Mouse (Mus musculus): Measurements from ENCODE around the gene Gm973. TPM values are rescaled to one million over a fixed set of nuclear protein-coding genes. Genes with fewer than 3 reads are reported as not detected.
A peak's percentile ranks its signal among the peaks of the same experiment; 100 is the strongest.

The Gm973 gene
- total and polyA plus RNA-seq, 3 experiments, result 0.05 to 3.7 TPM; not detected in 1

GRCm38 (mm10) chr1:59543911-59544310 is 27.8 kb downstream of the Gm973 start:
- H3K27me3 ChIP-seq (ENCODE audit: insufficient read depth, low read length), result peaks cover 44% of the 10 kb centered on the region
- H3K36me3 ChIP-seq (replicated peaks), result no peaks in the 10 kb centered on the region
- DNase-seq (ENCODE audit: low spot score) (no peak), ATAC-seq (ENCODE audit: extremely low read depth, insufficient number of reproducible peaks, low FRiP score, poor library complexity, severe bottlenecking) (peak; percentile 38; the same call in 1 of the 2 replicates)
- H3K4me1 ChIP-seq (ENCODE audit: insufficient read depth, low read depth, low read length), result peaks cover 4% of the 10 kb centered on the region; the same call in 1 of the 2 replicates
- H3K4me3 ChIP-seq (ENCODE audit: low read depth, low read length), result no peak overlapping the region
- TF ChIP-seq TAL1 (conservative IDR thresholded peaks at IDR 0.05; ENCODE audit: low read depth, low read length) (no peak), GATA1 (IDR thresholded peaks at IDR 0.05; ENCODE audit: borderline replicate concordance, low read length) (no peak), GATA2 (IDR thresholded peaks at IDR 0.05; ENCODE audit: borderline replicate concordance, low read depth, low read length) (no peak), POLR2AphosphoS5 (IDR thresholded peaks at IDR 0.05; ENCODE audit: insufficient replicate concordance, low read depth, low read length) (no peak), CTCF (IDR thresholded peaks at IDR 0.05; ENCODE audit: low read depth, low read length) (no peak)
- no peaks in the 10 kb centered on the region for H3K9me3 ChIP-seq (replicated peaks)

- Histone ChIP-seq H3K4me1 (ENCODE audit: insufficient read depth, low read depth, low read length) (peaks cover 4% of the 10 kb centered on the region; the same call in 1 of the 2 replicates), H3K4me3 (ENCODE audit: low read depth, low read length) (no peak overlapping the region), H3K36me3 (replicated peaks) (no peaks in the 10 kb centered on the region), H3K27me3 (ENCODE audit: insufficient read depth, low read length) (peaks cover 55% of the 10 kb centered on the region), H3K9me3 (replicated peaks) (no peaks in the 10 kb centered on the region)
- DNase-seq (ENCODE audit: low spot score), result no peak
- no peak for ATAC-seq (ENCODE audit: extremely low read depth, insufficient number of reproducible peaks, low FRiP score, poor library complexity, severe bottlenecking)
- no peak for TF ChIP-seq GATA1 (IDR thresholded peaks at IDR 0.05; ENCODE audit: borderline replicate concordance, low read length)
- no peak for TF ChIP-seq TAL1 (conservative IDR thresholded peaks at IDR 0.05; ENCODE audit: low read depth, low read length)
- no peak for TF ChIP-seq CTCF (IDR thresholded peaks at IDR 0.05; ENCODE audit: low read depth, low read length)
- TF ChIP-seq GATA2 (IDR thresholded peaks at IDR 0.05; ENCODE audit: borderline replicate concordance, low read depth, low read length), result no peak
- no peak for TF ChIP-seq POLR2AphosphoS5 (IDR thresholded peaks at IDR 0.05; ENCODE audit: insufficient replicate concordance, low read depth, low read length)
These were observed 32.4 kb downstream of the Gm973 start for GRCm38 (mm10) chr1:59548486-59548885.

DNA sequence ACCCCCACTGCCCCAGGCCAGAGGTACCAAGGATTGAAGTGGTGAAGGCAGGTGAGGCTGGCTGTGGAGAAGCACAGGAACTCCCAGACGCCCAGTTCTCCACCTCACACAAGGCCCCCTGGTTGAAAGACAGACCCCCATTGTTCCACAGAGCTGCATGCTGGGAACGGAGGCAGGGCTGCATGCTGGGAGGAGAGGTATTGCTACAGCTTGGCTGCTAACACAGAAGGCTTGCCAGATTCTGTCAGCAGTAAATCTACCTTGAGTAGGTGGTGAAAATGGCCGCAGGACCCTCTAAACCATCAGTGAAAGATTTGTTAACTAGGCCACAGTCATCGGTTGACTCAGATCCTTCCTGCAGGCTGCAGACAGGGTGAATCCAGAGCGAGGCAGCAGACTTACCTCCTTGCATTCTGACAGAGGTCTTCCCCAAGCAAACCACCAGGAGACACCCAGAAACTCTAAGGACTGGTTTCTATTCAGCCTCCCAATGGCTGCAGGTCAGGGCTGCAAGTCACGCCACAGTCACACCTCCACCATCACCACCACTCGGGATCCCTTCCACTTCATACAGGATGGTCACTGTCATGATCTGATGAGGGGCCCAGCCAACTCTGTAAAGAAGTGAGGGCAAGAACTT is 33.1 kb downstream of the Gm973 start:
- peaks cover 48% of the 10 kb centered on the region for H3K27me3 ChIP-seq (ENCODE audit: insufficient read depth, low read length)
- no peak for ATAC-seq (ENCODE audit: extremely low read depth, insufficient number of reproducible peaks, low FRiP score, poor library complexity, severe bottlenecking)

GRCm38 (mm10) chr1:59550227-59550626 is 34.2 kb downstream of the Gm973 start:
- peaks cover 4% of the 10 kb centered on the region for H3K4me1 ChIP-seq (ENCODE audit: insufficient read depth, low read depth, low read length)
- TF ChIP-seq GATA1 (IDR thresholded peaks at IDR 0.05; ENCODE audit: borderline replicate concordance, low read length) (no peak), GATA2 (IDR thresholded peaks at IDR 0.05; ENCODE audit: borderline replicate concordance, low read depth, low read length) (no peak), CTCF (IDR thresholded peaks at IDR 0.05; ENCODE audit: low read depth, low read length) (no peak), TAL1 (conservative IDR thresholded peaks at IDR 0.05; ENCODE audit: low read depth, low read length) (no peak), POLR2AphosphoS5 (IDR thresholded peaks at IDR 0.05; ENCODE audit: insufficient replicate concordance, low read depth, low read length) (no peak)
- no peak overlapping the region for H3K4me3 ChIP-seq (ENCODE audit: low read depth, low read length)
- peaks cover 42% of the 10 kb centered on the region for H3K27me3 ChIP-seq (ENCODE audit: insufficient read depth, low read length)
- no peaks in the 10 kb centered on the region for H3K36me3 ChIP-seq (replicated peaks)
- DNase-seq (ENCODE audit: low spot score), result no peak
- no peak for ATAC-seq (ENCODE audit: extremely low read depth, insufficient number of reproducible peaks, low FRiP score, poor library complexity, severe bottlenecking)
- H3K9me3 ChIP-seq (replicated peaks), result no peaks in the 10 kb centered on the region

More for the DNA sequence above, 33.1 kb downstream of the Gm973 start:
- TF ChIP-seq TAL1 (conservative IDR thresholded peaks at IDR 0.05; ENCODE audit: low read depth, low read length) (no peak), CTCF (IDR thresholded peaks at IDR 0.05; ENCODE audit: low read depth, low read length) (no peak), GATA1 (IDR thresholded peaks at IDR 0.05; ENCODE audit: borderline replicate concordance, low read length) (no peak), GATA2 (IDR thresholded peaks at IDR 0.05; ENCODE audit: borderline replicate concordance, low read depth, low read length) (no peak), POLR2AphosphoS5 (IDR thresholded peaks at IDR 0.05; ENCODE audit: insufficient replicate concordance, low read depth, low read length) (no peak)
- H3K4me3 ChIP-seq (ENCODE audit: low read depth, low read length), result no peak overlapping the region
- H3K4me1 ChIP-seq (ENCODE audit: insufficient read depth, low read depth, low read length), result no peaks in the 10 kb centered on the region
- H3K9me3 ChIP-seq (replicated peaks), result no peaks in the 10 kb centered on the region
- H3K36me3 ChIP-seq (replicated peaks), result no peaks in the 10 kb centered on the region
- DNase-seq (ENCODE audit: low spot score), result no peak

- no peak for ATAC-seq (ENCODE audit: extremely low read depth, insufficient number of reproducible peaks, low FRiP score, poor library complexity, severe bottlenecking)
- DNase-seq (ENCODE audit: low spot score), result no peak
- TF ChIP-seq TAL1 (conservative IDR thresholded peaks at IDR 0.05; ENCODE audit: low read depth, low read length) (no peak), CTCF (IDR thresholded peaks at IDR 0.05; ENCODE audit: low read depth, low read length) (no peak), GATA2 (IDR thresholded peaks at IDR 0.05; ENCODE audit: borderline replicate concordance, low read depth, low read length) (no peak), GATA1 (IDR thresholded peaks at IDR 0.05; ENCODE audit: borderline replicate concordance, low read length) (no peak), POLR2AphosphoS5 (IDR thresholded peaks at IDR 0.05; ENCODE audit: insufficient replicate concordance, low read depth, low read length) (no peak)
- Histone ChIP-seq H3K4me1 (ENCODE audit: insufficient read depth, low read depth, low read length) (peaks cover 11% of the 10 kb centered on the region), H3K36me3 (replicated peaks) (no peaks in the 10 kb centered on the region), H3K4me3 (ENCODE audit: low read depth, low read length) (no peak overlapping the region), H3K9me3 (replicated peaks) (no peaks in the 10 kb centered on the region), H3K27me3 (ENCODE audit: insufficient read depth, low read length) (peaks cover 45% of the 10 kb centered on the region)
These were observed 34.9 kb downstream of the Gm973 start for GRCm38 (mm10) chr1:59550996-59551395.

DNA sequence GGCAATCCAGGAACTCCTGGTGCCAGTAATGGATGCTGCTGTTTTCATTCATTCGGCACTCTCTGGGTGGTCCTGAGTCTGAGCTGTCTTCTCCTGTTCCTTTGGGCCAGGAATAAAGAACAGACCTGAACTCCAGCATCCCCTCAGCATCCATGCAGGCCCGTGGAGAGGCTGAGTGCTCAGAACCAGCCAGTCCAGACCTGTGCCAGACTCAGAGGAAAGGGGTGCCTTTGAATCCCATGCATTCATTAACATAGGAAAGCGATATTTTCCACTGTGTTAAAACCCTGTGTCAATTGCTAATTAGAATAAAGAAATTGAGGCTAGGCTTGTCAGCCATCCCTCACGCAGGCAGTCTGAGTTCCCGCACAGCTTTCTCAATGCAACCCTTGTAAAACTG is 37.6 kb downstream of the Gm973 start:
- no peak for ATAC-seq (ENCODE audit: extremely low read depth, insufficient number of reproducible peaks, low FRiP score, poor library complexity, severe bottlenecking)
- no peak overlapping the region for H3K4me3 ChIP-seq (ENCODE audit: low read depth, low read length)

More for the DNA sequence above, 37.6 kb downstream of the Gm973 start:
- H3K36me3 ChIP-seq (replicated peaks), result no peaks in the 10 kb centered on the region
- TF ChIP-seq TAL1 (conservative IDR thresholded peaks at IDR 0.05; ENCODE audit: low read depth, low read length) (no peak), POLR2AphosphoS5 (IDR thresholded peaks at IDR 0.05; ENCODE audit: insufficient replicate concordance, low read depth, low read length) (no peak), GATA2 (IDR thresholded peaks at IDR 0.05; ENCODE audit: borderline replicate concordance, low read depth, low read length) (no peak), GATA1 (IDR thresholded peaks at IDR 0.05; ENCODE audit: borderline replicate concordance, low read length) (no peak), CTCF (IDR thresholded peaks at IDR 0.05; ENCODE audit: low read depth, low read length) (no peak)
- DNase-seq (ENCODE audit: low spot score), result no peak
- H3K27me3 ChIP-seq (ENCODE audit: insufficient read depth, low read length), result peaks cover 35% of the 10 kb centered on the region
- H3K9me3 ChIP-seq (replicated peaks), result no peaks in the 10 kb centered on the region
- peaks cover 11% of the 10 kb centered on the region for H3K4me1 ChIP-seq (ENCODE audit: insufficient read depth, low read depth, low read length)

All from G1E (cell line).